Mouse (Mus musculus) right cerebral cortex, adult 2 months (tissue): ENCODE measurements around the gene Lrp4.

Experiments used
- DNase-seq, 2 experiments: peaks; one replicate each; pipeline ENCODE4 v3.0.0; 2021 to 2022; ENCODE audit warnings: low spot score in 2 of 2

Gene Lrp4

GRCm38 (mm10) chr2:91484698-91485097 is 27.4 kb downstream of the Lrp4 start:
- DNase-seq: no peak

- DNase-seq: no peak
Measured at GRCm38 (mm10) chr2:91485256-91485655, 27.9 kb downstream of the Lrp4 start.

- DNase-seq: peak; percentile 30 to 45
Measured at GRCm38 (mm10) chr2:91487295-91487694, 30.0 kb downstream of the Lrp4 start.

GRCm38 (mm10) chr2:91492071-91492635 is 34.8 kb downstream of the Lrp4 start:
- DNase-seq: no peak

GRCm38 (mm10) chr2:91493981-91494380 is 36.7 kb downstream of the Lrp4 start:
- no peak for DNase-seq

GRCm38 (mm10) chr2:91498093-91498719 is 40.9 kb downstream of the Lrp4 start:
- no peak for DNase-seq

GRCm38 (mm10) chr2:91508076-91508475 is 50.8 kb downstream of the Lrp4 start:
- peak; percentile 13 to 20 for DNase-seq

- no peak for DNase-seq
Measured at GRCm38 (mm10) chr2:91517186-91517585, 59.9 kb downstream of the Lrp4 start.

- peak; percentile 94 to 95 for DNase-seq
Measured at GRCm38 (mm10) chr2:91526294-91527146, 69.2 kb downstream of the Lrp4 start, which contains the start of gene Ckap5. Gene Ckap5, plus strand, starts transcription at chr2:91526762.

- DNase-seq: peak; percentile 41 to 50
Measured at GRCm38 (mm10) chr2:91527147-91527486, 69.8 kb downstream of the Lrp4 start.

GRCm38 (mm10) chr2:91537588-91538205 is 80.4 kb downstream of the Lrp4 start:
- peak; percentile 51 to 76 for DNase-seq
